Mouse (Mus musculus) inflammation-experienced regulatory T-cells, adult 16 weeks (primary cell): ENCODE measurements around the gene Erc1. TPM values are rescaled to one million over a fixed set of nuclear protein-coding genes. Genes with fewer than 3 reads are reported as not detected.

Experiments
- polyA plus RNA-seq: library from polyadenylated mRNA; unstranded; fragments of 100-300 nt; shearing (Covaris generic); gene quantifications from one replicate; pipeline ENCODE4 v1.2.1, GENCODE M21; 2017

Gene Erc1
- polyA plus RNA-seq = 11.0 TPM

GRCm38 (mm10) chr6:119848034-119848695 is at the start of gene Erc1:
Erc1 (minus strand) TSS chr6:119848167.

DNA sequence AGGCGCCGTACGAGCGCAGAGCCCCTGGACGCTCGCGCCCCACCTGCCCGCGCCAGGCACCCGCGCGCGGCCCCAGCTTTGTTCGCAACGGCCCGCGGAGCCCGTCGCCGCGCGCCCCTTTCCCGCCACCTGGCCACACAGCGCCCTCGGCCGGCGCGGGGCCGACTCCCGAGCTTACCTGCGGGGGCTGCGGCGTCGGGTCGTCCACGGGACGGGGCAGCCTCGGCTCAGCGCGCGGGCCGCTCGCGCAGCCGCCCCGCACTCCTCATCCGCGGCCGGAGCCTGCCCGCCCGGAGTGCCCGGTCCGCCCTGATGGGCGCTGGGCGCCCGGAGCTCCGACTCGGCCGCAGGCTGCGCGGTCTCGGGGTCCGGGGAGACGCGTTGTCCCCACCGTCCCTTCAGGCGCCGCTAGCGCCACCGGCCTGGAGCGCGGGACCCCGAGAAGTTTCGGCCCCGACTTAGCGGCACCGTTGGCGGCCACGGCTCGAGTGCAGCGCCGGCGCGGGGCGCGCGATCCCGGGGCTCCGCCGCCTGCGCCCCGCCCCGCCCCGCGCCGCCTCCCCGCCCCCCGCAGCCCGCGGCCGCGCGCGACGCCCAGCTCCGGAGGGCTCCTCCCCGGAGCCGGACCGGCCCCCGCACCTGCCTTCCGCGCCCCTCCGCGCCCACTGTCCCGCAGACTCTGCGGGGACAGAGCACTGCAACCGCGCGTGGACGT is 304.0 kb downstream of the Erc1 start, which contains the start of gene Wnt5b:
Wnt5b (minus strand) TSS at position 545 of the 715 bp plus-strand sequence.

Other genes starting within 250 kb of the Erc1 start
- 45.6 TPM for gene Rad52, start 54.5 kb upstream of the Erc1 start, polyA plus RNA-seq
- gene Wnk1, start 190.5 kb upstream of the Erc1 start, polyA plus RNA-seq = 41.9 TPM
- 1.5 TPM for gene Ninj2, start 245.2 kb upstream of the Erc1 start, polyA plus RNA-seq